Mouse (Mus musculus): ENCODE measurements at regions not wholly inside any gene's neighbourhood (a gene's known extent, or its start where the extent isn't known, plus 50 kb on each side); places are given as distances from the start of the nearest gene placed in this dataset.

- DNase-seq: no peak
Observed at GRCm38 (mm10) chr3:131698070-131698750, 133.6 kb downstream of the Papss1 start.

GRCm38 (mm10) chr3:131703134-131703533 is 138.6 kb downstream of the Papss1 start:
- peak; percentile 57 for DNase-seq

- no peak for DNase-seq
Observed at GRCm38 (mm10) chr3:131713532-131713931, 149.0 kb downstream of the Papss1 start.

GRCm38 (mm10) chr3:131718761-131719160 is 154.2 kb downstream of the Papss1 start:
- DNase-seq: no peak

GRCm38 (mm10) chr3:131728618-131729017 is 164.1 kb downstream of the Papss1 start:
- DNase-seq: no peak

GRCm38 (mm10) chr3:131734226-131734625 is 169.7 kb downstream of the Papss1 start:
- peak; percentile 52 for DNase-seq

GRCm38 (mm10) chr3:131737461-131737860 is 172.9 kb downstream of the Papss1 start:
- DNase-seq: peak; percentile 50

GRCm38 (mm10) chr3:131737953-131738598 is 173.5 kb downstream of the Papss1 start:
- no peak for DNase-seq

- no peak for DNase-seq
Observed at GRCm38 (mm10) chr3:131755537-131755936, 191.0 kb downstream of the Papss1 start.

- DNase-seq: no peak
Observed at GRCm38 (mm10) chr3:131756126-131756525, 191.6 kb downstream of the Papss1 start.

GRCm38 (mm10) chr3:131769976-131770375 is 205.4 kb downstream of the Papss1 start:
- no peak for DNase-seq

- DNase-seq: no peak
Observed at GRCm38 (mm10) chr3:131770486-131770885, 205.9 kb downstream of the Papss1 start.

GRCm38 (mm10) chr3:131771863-131772546 is 207.4 kb downstream of the Papss1 start:
- DNase-seq: no peak

- no peak for DNase-seq
Observed at GRCm38 (mm10) chr3:131772593-131772992, 208.0 kb downstream of the Papss1 start.

GRCm38 (mm10) chr3:131775431-131775830 is 210.9 kb downstream of the Papss1 start:
- DNase-seq: no peak

GRCm38 (mm10) chr3:131776650-131777049 is 212.1 kb downstream of the Papss1 start:
- no peak for DNase-seq

GRCm38 (mm10) chr3:131779803-131780202 is 215.2 kb downstream of the Papss1 start:
- no peak for DNase-seq

- peak; percentile 12 for DNase-seq
Observed at GRCm38 (mm10) chr3:131785524-131785923, 221.0 kb downstream of the Papss1 start.

GRCm38 (mm10) chr3:131788321-131788720 is 223.8 kb downstream of the Papss1 start:
- no peak for DNase-seq

- no peak for DNase-seq
Observed at GRCm38 (mm10) chr3:131789177-131789576, 224.6 kb downstream of the Papss1 start.

GRCm38 (mm10) chr3:131794056-131794455 is 229.5 kb downstream of the Papss1 start:
- no peak for DNase-seq

- DNase-seq: no peak
Observed at GRCm38 (mm10) chr3:131795108-131796005, 230.8 kb downstream of the Papss1 start.

GRCm38 (mm10) chr3:131799774-131800173 is 235.2 kb downstream of the Papss1 start:
- DNase-seq: no peak
